Mouse (Mus musculus): ENCODE measurements around the gene Arhgap25.

DNA sequence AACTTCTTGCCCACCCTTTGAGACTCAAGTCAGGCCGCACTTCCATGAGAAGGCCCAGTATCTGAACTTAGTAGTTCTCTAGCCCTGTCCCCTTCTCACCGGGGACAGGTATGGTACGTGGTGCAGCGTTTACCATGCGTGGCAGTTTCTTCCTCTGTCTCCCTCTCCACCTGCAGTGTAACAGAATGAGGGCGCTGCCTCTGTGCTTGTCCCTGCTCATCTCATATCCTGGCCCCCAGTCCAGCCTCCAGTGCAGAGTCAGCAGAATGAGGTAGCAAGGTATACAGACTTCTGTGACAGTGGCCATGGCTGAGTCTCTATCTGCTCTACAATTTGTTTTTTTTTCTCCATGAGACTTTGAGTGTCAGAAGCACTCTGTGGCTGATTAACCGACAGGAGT is 32.4 kb downstream of the Arhgap25 start:
- TF ChIP-seq CTCF (IDR thresholded peaks at IDR 0.05; ENCODE audit: low read depth) (no peak), EP300 (IDR thresholded peaks at IDR 0.05; ENCODE audit: low read depth) (no peak)
